Mouse (Mus musculus) ES-E14 (cell line): ENCODE results near the gene Smyd3. TPM values are rescaled to one million over a fixed set of nuclear protein-coding genes. Genes with fewer than 3 reads are reported as not detected.

Source experiments
- DNase-seq: peaks from one replicate; pipeline ENCODE4 v3.0.0-alpha.2; 2013; ENCODE audit warnings: low read depth, low spot score
- H3K27ac ChIP-seq: 2 replicates; pipeline ENCODE4 v1.5.1; 2012; ENCODE audit warnings: low read depth, mild to moderate bottlenecking, low read length, moderate library complexity, mixed read lengths; ENCODE audit not compliant: poor library complexity, insufficient read depth, severe bottlenecking
- H3K36me3 ChIP-seq: 2 replicates; pipeline ENCODE4 v1.6.1; 2012; ENCODE audit warnings: mild to moderate bottlenecking, low read length, moderate library complexity, mixed read lengths; ENCODE audit not compliant: control insufficient read depth, poor library complexity, insufficient read depth, severe bottlenecking
- H3K4me1 ChIP-seq, 2 experiments: fragments of 150-350 bp in 1 of 2; sonication (generic) in 1 of 2; 2 replicates each; pipeline ENCODE4 v1.6.1; 2012; ENCODE audit warnings: low read length in 2 of 2, mild to moderate bottlenecking in 1 of 2, mixed read lengths in 1 of 2; ENCODE audit not compliant: control insufficient read depth in 2 of 2, insufficient read depth in 2 of 2, poor library complexity in 1 of 2
- H3K4me3 ChIP-seq, 2 experiments: fragments of 150-350 bp in 1 of 2; sonication (generic) in 1 of 2; 2 replicates each; pipeline ENCODE4 v1.5.1; 2012; ENCODE audit warnings: low read length in 2 of 2, low read depth in 1 of 2, mild to moderate bottlenecking in 1 of 2, mixed read lengths in 1 of 2; ENCODE audit not compliant: insufficient read depth in 1 of 2, poor library complexity in 1 of 2, severe bottlenecking in 1 of 2
- H3K9ac ChIP-seq: 2 replicates; pipeline ENCODE4 v1.6.1; 2012; ENCODE audit warnings: low read depth, mild to moderate bottlenecking, low read length, mixed read lengths; ENCODE audit not compliant: poor library complexity, insufficient read depth, severe bottlenecking
- H3K9me3 ChIP-seq: fragments of 150-350 bp; sonication (generic); 2 replicates; pipeline ENCODE4 v1.6.1; 2012; ENCODE audit warnings: low read depth, mild to moderate bottlenecking, low read length; ENCODE audit not compliant: control insufficient read depth, insufficient read depth
- CHD2 ChIP-seq: IDR thresholded peaks from 2 replicates; pipeline ENCODE4 v1.6.1; 2014; ENCODE audit warnings: mild to moderate bottlenecking, low read depth, low read length, inconsistent platforms
- HCFC1 ChIP-seq: IDR thresholded peaks from 2 replicates; pipeline ENCODE4 v1.6.1; 2012; ENCODE audit warnings: low read length, inconsistent platforms, borderline replicate concordance; ENCODE audit not compliant: insufficient read depth
- MAFK ChIP-seq: IDR thresholded peaks from 2 replicates; pipeline ENCODE4 v1.6.1; 2014; ENCODE audit warnings: mild to moderate bottlenecking, low read depth, low read length, inconsistent platforms; ENCODE audit not compliant: insufficient read depth
- ZC3H11A ChIP-seq: IDR thresholded peaks from 2 replicates; pipeline ENCODE4 v1.6.1; 2012; ENCODE audit warnings: low read depth, mild to moderate bottlenecking, inconsistent platforms, low read length, borderline replicate concordance
- ZNF384 ChIP-seq: IDR thresholded peaks from 2 replicates; pipeline ENCODE4 v1.6.1; 2012; ENCODE audit warnings: low read depth, low read length, inconsistent platforms
- in situ Hi-C, 2 experiments: fragments of 600-800 bp; cut with MboI; formaldehyde crosslinking; loops; one replicate each; pipeline ENCODE4 v1.15.1; 2025; ENCODE audit warnings: low sequenced_read_pairs in 2 of 2, inconsistent platforms in 1 of 2; ENCODE audit not compliant: unreplicated experiment in 2 of 2
- total RNA-seq: library from RNA; depleted of rRNA; stranded (reverse); fragments of 300-350 nt; gene quantifications from 2 replicates; pipeline ENCODE4 v1.2.3, GENCODE M21; 2012

The Smyd3 gene
- total RNA-seq, 1 experiment = 18.3 TPM

DNA sequence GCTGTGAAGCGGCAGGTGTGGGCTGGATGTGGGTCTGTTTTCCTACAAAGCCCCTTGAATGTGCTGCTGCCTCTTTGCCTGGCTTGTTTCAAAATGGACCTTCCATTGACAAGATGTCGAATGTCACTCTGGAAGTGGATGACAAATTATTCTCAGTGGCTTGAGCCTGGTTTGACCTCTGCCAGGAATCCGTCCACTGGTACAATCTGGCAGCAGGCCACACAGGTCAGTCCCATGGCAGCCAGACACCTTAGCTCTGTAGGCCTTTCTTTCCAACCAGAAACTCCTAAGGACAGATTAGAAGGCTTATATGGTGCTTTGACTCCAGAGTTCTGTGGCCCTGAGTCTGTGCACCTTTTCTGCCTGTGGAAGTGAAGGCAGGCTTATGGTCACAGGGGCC, 507.9 kb downstream of the Smyd3 start:
- no peak for DNase-seq
- no peak for TF ChIP-seq HCFC1
- TF ChIP-seq CHD2 = no peak
- TF ChIP-seq ZNF384 = no peak
- TF ChIP-seq ZC3H11A = no peak
- TF ChIP-seq MAFK = no peak
- Histone ChIP-seq H3K4me3 (no peak overlapping the region), H3K9ac (no peak overlapping the region), H3K4me1 (no peaks in the 10 kb centered on the region), H3K27ac (no peak overlapping the region), H3K36me3 (no peaks in the 10 kb centered on the region), H3K9me3 (no peaks in the 10 kb centered on the region)
- in situ Hi-C loops = no loop called here

DNA sequence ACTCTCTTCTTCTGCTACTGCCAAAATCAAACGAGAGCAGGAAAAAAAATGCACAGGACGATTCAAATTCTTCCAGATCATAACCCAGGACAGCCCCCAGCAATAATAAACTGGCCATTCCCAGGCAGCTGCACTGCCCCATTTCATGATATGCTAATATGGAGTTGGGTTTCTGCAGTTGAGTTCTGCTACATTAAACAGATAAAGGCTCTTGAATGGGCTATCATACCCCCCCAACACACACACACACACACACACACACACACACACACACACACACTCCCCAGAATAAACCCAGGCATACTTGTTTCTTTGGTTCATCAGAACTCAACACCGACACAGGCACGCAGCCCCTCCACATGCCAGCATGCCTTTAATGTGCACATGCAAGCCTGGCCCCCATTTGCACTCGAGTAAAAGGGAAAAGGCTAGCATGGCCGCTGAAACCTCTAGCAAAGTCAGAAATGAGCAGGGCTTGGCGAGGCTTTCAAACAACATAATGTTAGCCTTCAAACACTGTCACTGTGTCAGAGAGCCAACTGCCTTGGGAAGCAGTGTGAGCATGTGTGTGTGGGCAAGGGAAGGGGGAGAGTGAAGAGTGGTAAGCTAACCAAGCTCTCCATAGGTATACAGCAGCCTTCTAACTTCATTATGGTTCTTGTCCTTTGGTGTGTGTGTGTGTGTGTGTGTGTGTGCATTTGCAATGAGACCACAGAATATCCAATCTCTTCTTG, 513.5 kb downstream of the Smyd3 start:
- H3K27ac ChIP-seq = no peak overlapping the region
- no peak overlapping the region for H3K4me3 ChIP-seq
- no peaks in the 10 kb centered on the region for H3K36me3 ChIP-seq
- in situ Hi-C loops = no loop called here
- no peak for TF ChIP-seq ZC3H11A
- no peak for TF ChIP-seq HCFC1
- no peak for TF ChIP-seq ZNF384
- TF ChIP-seq MAFK = no peak
- no peak for TF ChIP-seq CHD2
- no peak for DNase-seq
- H3K4me1 ChIP-seq = no peaks in the 10 kb centered on the region
- no peaks in the 10 kb centered on the region for H3K9me3 ChIP-seq
- no peak overlapping the region for H3K9ac ChIP-seq

DNA sequence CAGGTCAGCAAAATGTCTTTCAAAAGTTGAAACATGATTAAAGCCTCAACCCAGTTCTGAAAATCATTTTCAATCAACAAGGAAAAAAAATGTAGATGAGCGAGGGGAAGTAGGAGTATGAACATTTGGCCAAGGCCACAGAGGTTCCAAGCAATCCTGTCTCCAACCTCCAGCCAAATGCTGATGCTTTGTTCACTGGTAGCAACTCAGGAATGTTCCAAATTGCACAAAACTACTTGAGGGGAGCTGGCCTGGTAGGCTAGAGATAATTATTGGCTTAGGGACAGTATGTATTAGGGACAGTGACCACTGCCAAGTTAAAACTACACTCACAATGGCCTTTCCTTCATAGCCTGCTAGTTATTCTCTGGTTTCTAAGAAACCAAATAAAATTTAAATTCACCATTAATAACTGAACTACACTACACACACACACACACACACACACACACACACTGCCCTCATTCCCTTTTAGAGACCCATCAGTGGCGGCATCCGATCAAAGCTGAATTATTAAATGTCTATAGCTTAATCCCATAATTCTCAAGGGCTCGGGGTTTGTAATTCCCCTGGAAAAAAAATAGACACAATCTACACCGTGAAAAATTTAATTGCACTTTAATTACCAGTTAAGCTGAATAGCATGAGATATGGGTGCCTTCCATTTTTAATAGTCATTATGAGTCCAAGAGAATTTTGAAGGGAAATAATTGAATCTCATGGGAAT, 514.3 kb downstream of the Smyd3 start:
- Histone ChIP-seq H3K27ac (no peak overlapping the region), H3K9ac (no peak overlapping the region), H3K9me3 (no peaks in the 10 kb centered on the region), H3K4me1 (no peaks in the 10 kb centered on the region), H3K4me3 (no peak overlapping the region), H3K36me3 (no peaks in the 10 kb centered on the region)
- TF ChIP-seq ZNF384 (no peak), HCFC1 (no peak), MAFK (no peak), ZC3H11A (no peak), CHD2 (no peak)
- DNase-seq = no peak
- in situ Hi-C loops = no loop called here

DNA sequence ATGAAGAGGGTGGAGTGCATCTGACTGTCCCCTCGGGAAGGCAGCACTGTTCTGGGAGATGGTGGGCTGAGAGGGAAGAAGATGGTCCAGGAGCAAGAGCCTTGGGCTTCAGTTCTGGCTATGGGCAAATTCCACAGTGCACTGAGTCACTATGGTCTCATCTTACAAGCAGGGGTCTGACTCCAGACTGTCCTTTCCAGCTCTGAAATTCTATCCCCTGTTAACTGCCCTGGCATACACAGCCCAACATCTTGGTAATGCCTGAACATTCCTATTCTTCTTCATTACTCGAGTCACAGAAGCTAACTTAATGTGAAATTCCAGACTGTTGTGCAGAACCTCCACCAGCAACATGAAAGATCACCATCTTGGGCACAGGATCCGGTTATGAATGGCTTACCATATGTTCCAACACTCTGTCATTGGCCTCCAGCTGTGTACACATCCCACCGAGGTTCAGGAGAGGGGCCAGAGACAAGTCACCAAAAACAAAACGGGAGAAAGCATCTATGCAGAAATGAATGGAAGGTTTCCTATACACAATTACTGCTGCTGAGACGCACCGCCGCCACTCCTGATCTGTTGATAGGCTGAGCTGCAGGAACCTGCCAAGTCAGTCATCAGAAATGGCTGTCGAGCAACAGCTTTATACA, 517.8 kb downstream of the Smyd3 start:
- H3K36me3 ChIP-seq = no peaks in the 10 kb centered on the region
- H3K4me1 ChIP-seq = no peaks in the 10 kb centered on the region
- no peak for DNase-seq
- no peak overlapping the region for H3K4me3 ChIP-seq
- TF ChIP-seq ZC3H11A = no peak
- TF ChIP-seq HCFC1 = no peak
- TF ChIP-seq CHD2 = no peak
- TF ChIP-seq ZNF384 = no peak
- TF ChIP-seq MAFK = no peak
- in situ Hi-C loops = no loop called here
- H3K9me3 ChIP-seq = no peaks in the 10 kb centered on the region
- no peak overlapping the region for H3K9ac ChIP-seq
- H3K27ac ChIP-seq = no peak overlapping the region
